Mouse (Mus musculus): Measurements from ENCODE around the gene Trpc5os. TPM values are rescaled to one million over a fixed set of nuclear protein-coding genes. Genes with fewer than 3 reads are reported as not detected.

Trpc5os gene
- polyA plus RNA-seq (2015; fragmentation: Nextera tagmentation; extraction: Ambion mirVana), result not detected in 2 replicates

GRCm38 (mm10) chrX:144456281-144456680, at the start of gene Trpc5os:
TSS of gene Trpc5os (plus strand) at chrX:144456581.
- 73% methylated on average over 5 of the region's 5 CpGs for WGBS
- no peak within 1 kb of the TSS for H3K4me3 ChIP-seq
- no peak for ATAC-seq (replicated peaks; ENCODE audit: insufficient number of reproducible peaks, insufficient read depth, low FRiP score, low read depth)

GRCm38 (mm10) chrX:144408036-144408435, 48.3 kb upstream of the Trpc5os start:
- H3K4me1 ChIP-seq (replicated peaks), result no peaks in the 10 kb centered on the region
- no peak for ATAC-seq (replicated peaks; ENCODE audit: insufficient number of reproducible peaks, insufficient read depth, low FRiP score, low read depth)
- WGBS, result 64% methylated on average over 5 of the region's 5 CpGs

More at GRCm38 (mm10) chrX:144456281-144456680, at the start of gene Trpc5os:
- Histone ChIP-seq H3K9ac (no peak within 1 kb of the TSS), H3K4me1 (replicated peaks) (no peaks in the 10 kb centered on the region), H3K27me3 (no peaks in the 10 kb centered on the region), H3K36me3 (no peaks in the 10 kb centered on the region), H3K9me3 (replicated peaks) (no peaks in the 10 kb centered on the region), H3K4me2 (no peak within 1 kb of the TSS), H3K27ac (no peak within 1 kb of the TSS)

GRCm38 (mm10) chrX:144420259-144420658, 36.1 kb upstream of the Trpc5os start:
- H3K36me3 ChIP-seq, result no peaks in the 10 kb centered on the region
- H3K27me3 ChIP-seq, result no peaks in the 10 kb centered on the region
- no peaks in the 10 kb centered on the region for H3K9me3 ChIP-seq (replicated peaks)
- no peak overlapping the region for H3K4me3 ChIP-seq
- no peak overlapping the region for H3K9ac ChIP-seq
- ATAC-seq (replicated peaks; ENCODE audit: insufficient number of reproducible peaks, insufficient read depth, low FRiP score, low read depth), result no peak
- 46% methylated on average over 1 of the region's 1 CpGs for WGBS
- no peaks in the 10 kb centered on the region for H3K4me1 ChIP-seq (replicated peaks)
- H3K27ac ChIP-seq, result no peak overlapping the region
- no peak overlapping the region for H3K4me2 ChIP-seq

More at GRCm38 (mm10) chrX:144408036-144408435, 48.3 kb upstream of the Trpc5os start:
- Histone ChIP-seq H3K9me3 (replicated peaks) (no peaks in the 10 kb centered on the region), H3K9ac (no peak overlapping the region), H3K27ac (no peak overlapping the region), H3K27me3 (no peaks in the 10 kb centered on the region), H3K36me3 (no peaks in the 10 kb centered on the region), H3K4me3 (no peak overlapping the region), H3K4me2 (no peak overlapping the region)

GRCm38 (mm10) chrX:144421091-144421490, 35.3 kb upstream of the Trpc5os start:
- H3K4me2 ChIP-seq, result no peak overlapping the region
- no peaks in the 10 kb centered on the region for H3K27me3 ChIP-seq
- H3K36me3 ChIP-seq, result no peaks in the 10 kb centered on the region
- H3K9ac ChIP-seq, result no peak overlapping the region
- H3K4me3 ChIP-seq, result no peak overlapping the region
- no peaks in the 10 kb centered on the region for H3K4me1 ChIP-seq (replicated peaks)
- no peaks in the 10 kb centered on the region for H3K9me3 ChIP-seq (replicated peaks)
- no peak for ATAC-seq (replicated peaks; ENCODE audit: insufficient number of reproducible peaks, insufficient read depth, low FRiP score, low read depth)
- WGBS, result 89% methylated on average over 1 of the region's 1 CpGs
- H3K27ac ChIP-seq, result no peak overlapping the region

GRCm38 (mm10) chrX:144423848-144424247, 32.5 kb upstream of the Trpc5os start:
- Histone ChIP-seq H3K36me3 (no peaks in the 10 kb centered on the region), H3K9me3 (replicated peaks) (no peaks in the 10 kb centered on the region), H3K27me3 (no peaks in the 10 kb centered on the region), H3K4me3 (no peak overlapping the region), H3K4me2 (no peak overlapping the region), H3K9ac (no peak overlapping the region), H3K27ac (no peak overlapping the region), H3K4me1 (replicated peaks) (no peaks in the 10 kb centered on the region)
- ATAC-seq (replicated peaks; ENCODE audit: insufficient number of reproducible peaks, insufficient read depth, low FRiP score, low read depth), result no peak
- WGBS, result 65% methylated on average over 3 of the region's 3 CpGs

- no peak overlapping the region for H3K4me2 ChIP-seq
- no peaks in the 10 kb centered on the region for H3K4me1 ChIP-seq (replicated peaks)
- no peak overlapping the region for H3K4me3 ChIP-seq
- 61% methylated on average over 2 of the region's 2 CpGs for WGBS
- no peak for ATAC-seq (replicated peaks; ENCODE audit: insufficient number of reproducible peaks, insufficient read depth, low FRiP score, low read depth)
- H3K27me3 ChIP-seq, result no peaks in the 10 kb centered on the region
- no peaks in the 10 kb centered on the region for H3K36me3 ChIP-seq
- H3K27ac ChIP-seq, result no peak overlapping the region
- H3K9ac ChIP-seq, result no peak overlapping the region
- no peaks in the 10 kb centered on the region for H3K9me3 ChIP-seq (replicated peaks)
Measured at GRCm38 (mm10) chrX:144464416-144464815, 8.0 kb downstream of the Trpc5os start.

GRCm38 (mm10) chrX:144491394-144491793, 35.0 kb downstream of the Trpc5os start:
- Histone ChIP-seq H3K36me3 (no peaks in the 10 kb centered on the region), H3K27ac (no peak overlapping the region), H3K4me3 (no peak overlapping the region), H3K4me2 (no peak overlapping the region), H3K27me3 (no peaks in the 10 kb centered on the region), H3K4me1 (replicated peaks) (no peaks in the 10 kb centered on the region), H3K9ac (no peak overlapping the region), H3K9me3 (replicated peaks) (no peaks in the 10 kb centered on the region)
- WGBS, result 73% methylated on average over 1 of the region's 1 CpGs
- ATAC-seq (replicated peaks; ENCODE audit: insufficient number of reproducible peaks, insufficient read depth, low FRiP score, low read depth), result no peak

- ATAC-seq (replicated peaks; ENCODE audit: insufficient number of reproducible peaks, insufficient read depth, low FRiP score, low read depth), result no peak
- H3K36me3 ChIP-seq, result no peaks in the 10 kb centered on the region
- H3K4me2 ChIP-seq, result no peak overlapping the region
- no peaks in the 10 kb centered on the region for H3K9me3 ChIP-seq (replicated peaks)
- no peaks in the 10 kb centered on the region for H3K27me3 ChIP-seq
- H3K27ac ChIP-seq, result no peak overlapping the region
- no peak overlapping the region for H3K9ac ChIP-seq
- no peaks in the 10 kb centered on the region for H3K4me1 ChIP-seq (replicated peaks)
- WGBS, result 79% methylated on average over 5 of the region's 5 CpGs
- H3K4me3 ChIP-seq, result no peak overlapping the region
Measured at GRCm38 (mm10) chrX:144523239-144523638, 66.9 kb downstream of the Trpc5os start.

- H3K27ac ChIP-seq, result no peak overlapping the region
- no peaks in the 10 kb centered on the region for H3K9me3 ChIP-seq (replicated peaks)
- no peaks in the 10 kb centered on the region for H3K27me3 ChIP-seq
- ATAC-seq (replicated peaks; ENCODE audit: insufficient number of reproducible peaks, insufficient read depth, low FRiP score, low read depth), result no peak
- 47% methylated on average over 7 of the region's 7 CpGs for WGBS
- no peak overlapping the region for H3K4me2 ChIP-seq
- H3K36me3 ChIP-seq, result no peaks in the 10 kb centered on the region
- no peak overlapping the region for H3K4me3 ChIP-seq
- H3K4me1 ChIP-seq (replicated peaks), result no peaks in the 10 kb centered on the region
- H3K9ac ChIP-seq, result no peak overlapping the region
Measured at GRCm38 (mm10) chrX:144526042-144526441, 69.7 kb downstream of the Trpc5os start.

Other genes starting within 250 kb of the Trpc5os start
- 10.1 and 12.6 TPM in 2 replicates for gene Alg13, start 138.8 kb upstream of the Trpc5os start, polyA plus RNA-seq (2015; fragmentation: Nextera tagmentation; extraction: Ambion mirVana)
- 0.08 and 0.15 TPM in 2 replicates for gene Trpc5, start 231.6 kb downstream of the Trpc5os start, polyA plus RNA-seq (2015; fragmentation: Nextera tagmentation; extraction: Ambion mirVana)
- gene Rtl4, start 232.3 kb downstream of the Trpc5os start, polyA plus RNA-seq (2015; fragmentation: Nextera tagmentation; extraction: Ambion mirVana), result 0.41 and 0.55 TPM in 2 replicates